Mouse (Mus musculus): Measurements from ENCODE around the gene Ano10. TPM values are rescaled to one million over a fixed set of nuclear protein-coding genes. Genes with fewer than 3 reads are reported as not detected.

Ano10 gene
- total and polyA plus RNA-seq, 2 experiments = 12.2 to 13.5 TPM

GRCm38 (mm10) chr9:122276665-122277064, 17.6 kb downstream of the Ano10 start:
- no peak for DNase-seq (ENCODE audit: extremely low read depth, low read depth, low spot score)
- Histone ChIP-seq H3K36me3 (ENCODE audit: control insufficient read depth, insufficient read depth, low read length) (no peaks in the 10 kb centered on the region; the same call in 1 of the 2 replicates), H3K79me2 (ENCODE audit: control insufficient read depth, insufficient read depth, low read length) (no peaks in the 10 kb centered on the region), H3K4me1 (ENCODE audit: control insufficient read depth, insufficient read depth, low read length) (no peaks in the 10 kb centered on the region), H3K9ac (ENCODE audit: low read depth, low read length) (no peak overlapping the region), H3K27me3 (ENCODE audit: control insufficient read depth, insufficient read depth, low read length) (no peaks in the 10 kb centered on the region), H3K4me3 (ENCODE audit: insufficient read depth, low read depth, low read length) (no peak overlapping the region), H3K27ac (replicated peaks; ENCODE audit: insufficient read depth, low read depth, low read length) (no peak overlapping the region)
- 89% methylated on average over 2 of the region's 2 CpGs for WGBS
- TF ChIP-seq POLR2A (IDR thresholded peaks at IDR 0.05; ENCODE audit: extremely low read depth, insufficient read depth, low read length) = no peak
- TF ChIP-seq CTCF (IDR thresholded peaks at IDR 0.05; ENCODE audit: low read depth, low read length) = no peak

GRCm38 (mm10) chr9:122276134-122276533, 18.1 kb downstream of the Ano10 start:
- TF ChIP-seq POLR2A (IDR thresholded peaks at IDR 0.05; ENCODE audit: extremely low read depth, insufficient read depth, low read length) (no peak), CTCF (IDR thresholded peaks at IDR 0.05; ENCODE audit: low read depth, low read length) (no peak)
- Histone ChIP-seq H3K27ac (replicated peaks; ENCODE audit: insufficient read depth, low read depth, low read length) (no peak overlapping the region), H3K36me3 (ENCODE audit: control insufficient read depth, insufficient read depth, low read length) (no peaks in the 10 kb centered on the region; the same call in 1 of the 2 replicates), H3K79me2 (ENCODE audit: control insufficient read depth, insufficient read depth, low read length) (no peaks in the 10 kb centered on the region), H3K4me1 (ENCODE audit: control insufficient read depth, insufficient read depth, low read length) (no peaks in the 10 kb centered on the region), H3K9ac (ENCODE audit: low read depth, low read length) (no peak overlapping the region), H3K27me3 (ENCODE audit: control insufficient read depth, insufficient read depth, low read length) (no peaks in the 10 kb centered on the region), H3K4me3 (ENCODE audit: insufficient read depth, low read depth, low read length) (no peak overlapping the region)
- 89% methylated on average over 4 of the region's 4 CpGs for WGBS
- no peak for DNase-seq (ENCODE audit: extremely low read depth, low read depth, low spot score)

- H3K9ac ChIP-seq (ENCODE audit: low read depth, low read length) = no peak overlapping the region
- no peak for DNase-seq (ENCODE audit: extremely low read depth, low read depth, low spot score)
Observed at GRCm38 (mm10) chr9:122274346-122274745, 19.9 kb downstream of the Ano10 start.

GRCm38 (mm10) chr9:122273879-122274278, 20.3 kb downstream of the Ano10 start:
- no peak for TF ChIP-seq CTCF (IDR thresholded peaks at IDR 0.05; ENCODE audit: low read depth, low read length)
- TF ChIP-seq POLR2A (IDR thresholded peaks at IDR 0.05; ENCODE audit: extremely low read depth, insufficient read depth, low read length) = no peak

More at GRCm38 (mm10) chr9:122274346-122274745, 19.9 kb downstream of the Ano10 start:
- Histone ChIP-seq H3K36me3 (ENCODE audit: control insufficient read depth, insufficient read depth, low read length) (no peaks in the 10 kb centered on the region; the same call in 1 of the 2 replicates), H3K27me3 (ENCODE audit: control insufficient read depth, insufficient read depth, low read length) (no peaks in the 10 kb centered on the region), H3K27ac (replicated peaks; ENCODE audit: insufficient read depth, low read depth, low read length) (no peak overlapping the region), H3K4me1 (ENCODE audit: control insufficient read depth, insufficient read depth, low read length) (no peaks in the 10 kb centered on the region), H3K4me3 (ENCODE audit: insufficient read depth, low read depth, low read length) (no peak overlapping the region), H3K79me2 (ENCODE audit: control insufficient read depth, insufficient read depth, low read length) (no peaks in the 10 kb centered on the region)
- TF ChIP-seq POLR2A (IDR thresholded peaks at IDR 0.05; ENCODE audit: extremely low read depth, insufficient read depth, low read length) = no peak
- TF ChIP-seq CTCF (IDR thresholded peaks at IDR 0.05; ENCODE audit: low read depth, low read length) = no peak
- WGBS = 42% methylated on average over 4 of the region's 4 CpGs

GRCm38 (mm10) chr9:122271866-122272265, 22.4 kb downstream of the Ano10 start:
- H3K4me3 ChIP-seq (ENCODE audit: insufficient read depth, low read depth, low read length) = no peak overlapping the region
- H3K27me3 ChIP-seq (ENCODE audit: control insufficient read depth, insufficient read depth, low read length) = no peaks in the 10 kb centered on the region
- H3K36me3 ChIP-seq (ENCODE audit: control insufficient read depth, insufficient read depth, low read length) = no peaks in the 10 kb centered on the region; the same call in 1 of the 2 replicates
- no peak overlapping the region for H3K27ac ChIP-seq (replicated peaks; ENCODE audit: insufficient read depth, low read depth, low read length)
- H3K4me1 ChIP-seq (ENCODE audit: control insufficient read depth, insufficient read depth, low read length) = no peaks in the 10 kb centered on the region
- WGBS = 75% methylated on average over 4 of the region's 4 CpGs
- no peak overlapping the region for H3K9ac ChIP-seq (ENCODE audit: low read depth, low read length)
- H3K79me2 ChIP-seq (ENCODE audit: control insufficient read depth, insufficient read depth, low read length) = no peaks in the 10 kb centered on the region
- TF ChIP-seq CTCF (IDR thresholded peaks at IDR 0.05; ENCODE audit: low read depth, low read length) = no peak
- no peak for TF ChIP-seq POLR2A (IDR thresholded peaks at IDR 0.05; ENCODE audit: extremely low read depth, insufficient read depth, low read length)
- no peak for DNase-seq (ENCODE audit: extremely low read depth, low read depth, low spot score)

More at GRCm38 (mm10) chr9:122273879-122274278, 20.3 kb downstream of the Ano10 start:
- H3K79me2 ChIP-seq (ENCODE audit: control insufficient read depth, insufficient read depth, low read length) = no peaks in the 10 kb centered on the region
- H3K36me3 ChIP-seq (ENCODE audit: control insufficient read depth, insufficient read depth, low read length) = no peaks in the 10 kb centered on the region; the same call in 1 of the 2 replicates
- H3K4me1 ChIP-seq (ENCODE audit: control insufficient read depth, insufficient read depth, low read length) = no peaks in the 10 kb centered on the region
- no peak overlapping the region for H3K27ac ChIP-seq (replicated peaks; ENCODE audit: insufficient read depth, low read depth, low read length)
- no peak for DNase-seq (ENCODE audit: extremely low read depth, low read depth, low spot score)
- H3K27me3 ChIP-seq (ENCODE audit: control insufficient read depth, insufficient read depth, low read length) = no peaks in the 10 kb centered on the region
- no peak overlapping the region for H3K4me3 ChIP-seq (ENCODE audit: insufficient read depth, low read depth, low read length)
- H3K9ac ChIP-seq (ENCODE audit: low read depth, low read length) = no peak overlapping the region
- whole genome bisulfite sequencing = 88% methylated on average over 4 of the region's 4 CpGs

GRCm38 (mm10) chr9:122271318-122271717, 22.9 kb downstream of the Ano10 start:
- peaks cover 2% of the 10 kb centered on the region; the same call in 1 of the 2 replicates for H3K36me3 ChIP-seq (ENCODE audit: control insufficient read depth, insufficient read depth, low read length)
- H3K4me1 ChIP-seq (ENCODE audit: control insufficient read depth, insufficient read depth, low read length) = no peaks in the 10 kb centered on the region
- no peak overlapping the region for H3K4me3 ChIP-seq (ENCODE audit: insufficient read depth, low read depth, low read length)
- H3K79me2 ChIP-seq (ENCODE audit: control insufficient read depth, insufficient read depth, low read length) = no peaks in the 10 kb centered on the region
- TF ChIP-seq CTCF (IDR thresholded peaks at IDR 0.05; ENCODE audit: low read depth, low read length) (no peak), POLR2A (IDR thresholded peaks at IDR 0.05; ENCODE audit: extremely low read depth, insufficient read depth, low read length) (no peak)
- no peak overlapping the region for H3K9ac ChIP-seq (ENCODE audit: low read depth, low read length)
- H3K27ac ChIP-seq (replicated peaks; ENCODE audit: insufficient read depth, low read depth, low read length) = no peak overlapping the region
- no peak for DNase-seq (ENCODE audit: extremely low read depth, low read depth, low spot score)
- no peaks in the 10 kb centered on the region for H3K27me3 ChIP-seq (ENCODE audit: control insufficient read depth, insufficient read depth, low read length)
- 95% methylated on average over 3 of the region's 3 CpGs for WGBS
